Mouse (Mus musculus): ENCODE results near the gene Gckr.
"Not testable (repeated sequence)": the region's sequence is repeated elsewhere in the genome, so short reads cannot be mapped to it uniquely, and the experiment has no call there.

Gckr gene

DNA sequence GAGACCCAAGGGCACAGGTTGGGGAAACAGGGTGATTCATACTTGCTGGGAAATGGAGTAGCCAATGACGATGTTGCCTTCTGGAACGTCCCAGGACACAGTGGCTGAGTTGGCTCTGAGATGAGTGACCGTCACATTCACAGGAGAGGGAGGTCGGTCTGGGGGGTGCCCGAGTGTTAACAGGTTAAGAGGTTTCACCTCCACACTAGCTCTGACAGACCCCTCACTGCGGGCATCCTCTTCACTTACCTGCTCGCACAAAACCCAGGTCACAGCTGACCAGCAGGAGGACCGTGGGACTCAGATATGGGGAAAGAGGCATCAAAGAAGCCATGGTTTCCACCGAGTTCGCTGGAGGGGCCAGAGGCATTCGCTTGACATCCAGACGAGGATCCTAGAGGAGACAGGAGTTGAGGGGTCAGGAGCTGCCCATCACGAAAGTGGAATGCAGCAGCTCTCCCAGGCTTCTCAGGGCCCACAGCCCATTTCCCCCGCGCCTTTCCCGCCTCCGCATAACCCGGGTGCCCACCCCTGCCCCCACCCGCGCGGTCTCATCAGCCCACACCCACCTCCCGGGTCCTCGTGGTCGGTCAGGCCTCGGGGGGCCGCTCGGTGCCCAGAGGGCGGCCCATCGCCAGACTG lies 2.2 kb upstream of the Gckr start:
- no peak for DNase-seq (ENCODE audit: extremely low spot score, low spot score)

DNA sequence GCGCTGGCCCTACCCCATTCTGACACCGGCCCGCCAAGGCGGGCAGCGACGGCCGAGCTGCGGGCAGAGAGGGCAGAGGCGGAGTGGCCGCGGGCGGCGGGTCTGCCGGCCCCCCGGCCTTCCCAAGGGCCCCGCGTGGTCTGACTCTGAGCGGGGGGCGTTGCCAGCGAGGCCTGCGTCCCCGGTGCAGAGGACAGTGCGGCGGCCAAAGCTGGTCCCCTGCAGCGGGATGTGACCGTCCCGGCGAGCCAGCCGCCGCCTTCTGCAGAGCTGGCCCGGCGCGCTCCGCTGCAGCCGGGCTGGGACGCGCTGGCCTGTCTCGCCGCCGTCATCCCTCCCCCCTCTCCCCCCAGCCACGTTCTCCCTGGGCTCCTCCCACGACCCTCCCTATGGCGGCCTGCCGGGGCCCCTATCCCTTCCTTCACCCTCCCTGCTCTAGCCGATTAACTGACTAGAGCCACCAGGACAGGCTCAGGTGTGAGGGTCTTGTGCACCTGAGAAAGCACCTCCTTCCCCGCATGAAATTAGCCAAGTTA lies 1.6 kb upstream of the Gckr start, which contains the start of gene Fndc4:
Gene Fndc4, minus strand, starts transcription at position 475 of the 536 bp plus-strand sequence.
- DNase-seq (ENCODE audit: extremely low spot score, low spot score): peak; percentile 77

DNA sequence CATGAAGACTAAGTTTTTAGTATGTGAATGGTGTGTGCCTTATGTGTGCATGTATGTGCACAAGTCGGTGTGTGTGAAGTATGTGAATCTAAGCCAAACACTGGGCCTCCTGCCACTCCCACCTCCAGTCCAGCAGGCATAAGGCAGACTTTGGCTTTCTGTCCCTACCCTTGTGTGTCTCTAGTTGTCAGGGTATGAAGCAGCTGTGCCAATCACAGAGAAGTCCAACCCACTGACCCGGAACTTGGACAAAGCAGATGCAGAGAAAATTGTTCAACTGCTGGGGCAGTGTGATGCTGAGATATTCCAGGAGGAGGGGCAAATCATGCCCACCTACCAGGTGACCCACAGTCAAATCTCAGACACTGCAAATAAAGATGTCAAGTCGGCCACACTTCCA lies 738 bp downstream of the Gckr start:
- no peak for DNase-seq (ENCODE audit: extremely low spot score, low spot score)

DNA sequence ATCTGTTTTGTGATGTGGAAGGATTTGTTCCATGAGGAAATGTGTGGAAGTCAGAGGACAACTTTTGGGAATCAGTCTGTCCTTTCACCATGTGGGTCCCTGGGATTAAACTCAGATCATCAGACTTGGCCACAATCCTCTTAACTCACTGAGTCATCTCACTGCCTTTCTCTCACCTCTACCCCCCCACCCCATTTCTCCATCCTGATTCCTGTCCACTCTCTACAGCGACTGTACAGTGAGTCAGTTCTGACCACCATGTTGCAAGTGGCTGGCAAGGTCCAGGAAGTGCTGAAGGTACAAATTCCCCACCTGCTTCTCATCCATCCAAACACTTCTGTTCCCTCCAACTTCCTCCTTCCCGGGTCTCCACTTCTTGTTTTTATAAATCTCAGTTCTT lies 1.2 kb downstream of the Gckr start:
- no peak for DNase-seq (ENCODE audit: extremely low spot score, low spot score)

DNA sequence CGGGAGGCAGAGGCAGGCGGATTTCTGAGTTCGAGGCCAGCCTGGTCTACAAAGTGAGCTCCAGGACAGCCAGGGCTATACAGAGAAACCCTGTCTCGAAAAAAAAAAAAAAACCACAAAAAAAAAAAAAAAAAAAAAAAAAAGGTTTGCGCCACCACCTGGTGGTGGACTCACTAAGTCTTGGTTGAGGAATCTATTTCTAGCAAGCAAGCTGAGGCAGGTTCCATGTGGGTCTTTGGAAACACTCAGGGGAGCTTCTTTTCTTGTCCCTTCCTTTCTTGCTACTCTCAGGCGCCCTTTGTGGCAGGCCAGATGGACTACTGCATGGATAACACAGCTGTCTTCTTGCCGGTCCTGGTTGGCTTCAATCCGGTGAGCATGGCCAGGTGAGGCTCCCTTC lies 4.6 kb downstream of the Gckr start:
- DNase-seq (ENCODE audit: extremely low spot score, low spot score): no peak

DNA sequence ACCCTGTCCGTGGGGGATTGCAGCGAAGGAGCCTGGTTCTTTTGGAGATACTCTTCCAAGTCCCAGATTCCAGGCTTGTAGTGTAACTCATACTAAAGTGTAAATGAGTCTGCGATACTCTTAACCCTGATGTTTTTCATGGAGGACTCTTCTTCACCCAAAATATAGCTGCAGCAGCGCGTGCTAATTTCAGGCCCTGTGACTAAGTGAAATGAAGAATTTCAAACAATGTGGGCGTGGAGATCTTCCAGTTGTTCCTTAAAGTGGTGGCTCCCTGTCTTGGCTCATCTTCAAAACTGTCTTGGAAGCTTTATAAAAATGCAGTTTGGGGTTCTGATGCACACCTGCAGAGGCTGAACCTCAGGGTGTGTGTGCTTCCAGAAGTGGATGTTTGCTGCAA lies 5.8 kb downstream of the Gckr start:
- no peak for DNase-seq (ENCODE audit: extremely low spot score, low spot score)

DNA sequence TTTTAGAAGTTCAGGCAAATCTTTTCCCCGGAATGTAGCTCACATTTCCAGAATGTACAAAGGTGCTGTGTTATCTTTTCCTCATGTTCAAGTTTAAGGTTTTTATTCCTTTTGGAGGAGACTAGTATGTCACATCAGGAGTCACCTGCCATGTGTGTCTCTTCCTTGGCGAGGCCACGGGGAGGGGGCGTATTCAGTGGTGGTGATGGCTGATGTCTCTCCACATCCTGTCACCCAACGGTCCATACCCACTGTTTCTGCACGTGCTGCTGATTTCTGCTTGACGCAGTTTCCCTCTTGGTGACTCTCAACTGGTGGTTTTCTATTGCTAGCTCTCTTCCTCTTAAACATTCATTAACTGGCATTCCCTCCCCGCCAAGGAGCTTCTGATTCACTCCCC lies 15.6 kb downstream of the Gckr start:
- no peak for DNase-seq (ENCODE audit: extremely low spot score, low spot score)

DNA sequence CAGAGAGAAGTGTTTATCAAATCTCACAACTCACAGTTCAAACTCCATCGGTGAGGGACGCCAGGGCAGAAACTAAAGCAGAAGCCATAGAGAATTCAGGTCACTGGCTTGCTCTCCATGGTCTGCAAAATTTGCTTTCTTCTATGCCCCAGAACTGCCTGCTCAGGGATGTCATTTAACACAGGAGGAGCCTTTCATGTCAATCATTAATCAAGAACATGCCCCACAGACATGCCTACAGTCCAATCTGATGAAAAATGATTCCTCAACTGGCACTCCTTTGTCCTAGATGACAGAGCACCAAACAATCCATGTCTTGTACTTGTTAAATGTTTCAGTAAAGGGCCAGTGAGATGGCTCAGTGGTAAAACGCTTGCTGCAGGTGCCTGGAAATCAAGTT lies 25.5 kb downstream of the Gckr start:
- no peak for DNase-seq (ENCODE audit: extremely low spot score, low spot score)

DNA sequence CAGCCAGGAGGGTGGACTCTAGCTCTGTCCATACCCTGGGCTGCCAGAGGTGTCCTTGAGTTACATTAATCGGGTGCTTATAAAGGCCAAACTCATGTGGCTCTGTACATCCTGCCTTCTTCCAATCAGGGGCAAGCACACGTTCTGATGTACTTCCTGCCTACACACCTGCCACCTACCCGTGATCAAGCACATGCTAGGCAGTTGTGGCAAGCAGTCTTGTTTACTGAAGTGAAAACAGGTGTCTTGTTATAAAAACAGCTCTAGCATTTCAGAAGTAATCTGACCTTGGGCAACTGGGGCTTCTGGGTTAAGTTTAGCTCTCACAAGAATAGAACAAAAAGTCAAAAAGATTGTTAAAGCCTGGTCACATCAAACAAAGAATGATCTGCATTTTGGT lies 26.8 kb downstream of the Gckr start:
- no peak for DNase-seq (ENCODE audit: extremely low spot score, low spot score)

DNA sequence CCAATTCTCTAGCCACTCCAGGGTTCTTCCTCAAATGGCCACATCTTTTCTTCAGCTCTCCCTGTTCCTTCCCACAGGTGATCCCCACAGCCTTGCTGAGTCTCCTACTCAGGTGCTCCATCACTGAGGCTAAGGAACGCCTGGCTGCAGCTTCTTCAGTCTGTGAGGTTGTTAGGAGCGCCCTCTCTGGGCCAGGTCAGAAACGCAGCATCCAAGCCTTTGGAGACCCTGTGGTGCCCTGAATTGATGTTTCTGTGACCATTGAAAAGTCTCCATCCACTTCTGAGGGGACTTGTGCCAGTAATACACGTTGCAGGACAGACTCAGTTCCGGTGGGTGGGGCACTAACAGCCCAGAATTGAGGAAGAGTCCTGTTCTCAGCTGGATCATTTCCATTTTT lies 29.6 kb downstream of the Gckr start:
- DNase-seq (ENCODE audit: extremely low spot score, low spot score): no peak

DNA sequence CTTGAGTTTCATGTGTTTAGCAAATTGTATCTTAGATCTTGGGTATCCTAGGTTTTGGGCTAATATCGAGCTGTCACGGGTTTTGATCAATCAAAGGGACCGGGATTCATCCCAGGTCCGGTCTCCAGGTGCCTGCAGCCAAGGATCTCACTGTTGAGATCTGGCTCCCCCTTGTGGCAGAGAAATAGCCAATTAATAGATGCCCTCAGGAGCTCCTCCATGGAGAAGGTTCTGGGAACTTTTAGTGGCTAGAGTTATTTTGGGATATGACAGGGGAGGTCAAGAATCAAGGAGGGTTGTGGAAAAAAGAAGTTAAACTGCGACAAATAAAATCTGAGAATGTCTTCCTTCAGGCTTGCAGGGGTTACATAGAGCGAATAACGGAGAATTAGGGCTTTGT lies 31.0 kb downstream of the Gckr start:
- DNase-seq (ENCODE audit: extremely low spot score, low spot score): peak; percentile 39

DNA sequence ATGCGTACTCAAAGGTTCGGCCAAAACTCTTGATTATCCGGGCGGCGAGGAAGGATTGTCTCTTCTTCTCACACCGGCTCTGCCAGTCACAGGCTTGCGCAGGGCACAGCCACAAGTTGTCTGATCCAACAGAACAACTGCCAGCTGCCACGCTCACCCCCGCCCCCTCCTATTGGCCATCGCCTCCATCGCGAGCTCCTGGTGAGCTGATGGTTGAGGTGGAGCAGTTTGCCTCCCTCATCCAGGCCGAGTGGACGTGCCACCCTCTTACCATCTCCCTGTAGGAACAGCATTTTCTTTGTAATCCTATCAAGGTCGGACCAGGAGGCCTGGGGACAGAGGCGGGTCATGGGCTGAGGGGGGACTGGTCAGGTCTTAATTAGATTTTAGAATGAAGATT lies 60.3 kb downstream of the Gckr start:
- DNase-seq (ENCODE audit: extremely low spot score, low spot score): not testable (repeated sequence)

DNA sequence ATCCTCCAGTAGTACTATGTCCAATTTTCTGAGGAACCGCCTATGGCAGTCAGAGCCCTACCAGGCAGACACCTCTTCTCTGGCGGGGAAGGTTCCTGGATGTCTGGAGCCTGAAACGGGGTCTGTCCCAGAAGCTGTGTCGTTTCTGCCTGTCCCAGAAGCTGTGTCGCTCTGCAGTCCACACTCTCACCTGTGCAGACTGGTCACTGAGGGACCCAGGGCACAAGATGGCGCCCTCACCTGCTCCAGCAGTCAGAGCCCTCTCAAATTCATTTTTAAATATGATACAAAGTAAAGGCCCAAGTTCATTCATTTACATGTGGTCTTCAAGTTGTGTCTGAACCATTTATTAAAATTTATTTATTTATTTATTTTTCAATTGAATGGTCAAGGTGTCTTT lies 63.7 kb downstream of the Gckr start:
- no peak for DNase-seq (ENCODE audit: extremely low spot score, low spot score)
